Mouse (Mus musculus) large intestine, adult 2 months (tissue): ENCODE results near the gene Gpc1. TPM values are rescaled to one million over a fixed set of nuclear protein-coding genes. Genes with fewer than 3 reads are reported as not detected.
A peak's percentile ranks its signal among the peaks of the same experiment; 100 is the strongest.

Experiments
- DNase-seq: peaks from one replicate; pipeline ENCODE4 v3.0.0-alpha.2; 2012; ENCODE audit warnings: low read depth, low spot score
- WGBS: fragments of 180-500 bp; shearing (Covaris S2); methylation state at CpG from one replicate; pipeline ENCODE4 v1.1.7; 2018; 5-methylcytosine and 5-hydroxymethylcytosine counted together
- polyA plus RNA-seq: library from polyadenylated mRNA; depleted of rRNA; stranded (reverse); fragments of >200 nt; gene quantifications from 2 replicates; pipeline ENCODE4 v1.2.3, GENCODE M21; 2012

The Gpc1 gene
- polyA plus RNA-seq, 1 experiment: 7.5 TPM

DNA sequence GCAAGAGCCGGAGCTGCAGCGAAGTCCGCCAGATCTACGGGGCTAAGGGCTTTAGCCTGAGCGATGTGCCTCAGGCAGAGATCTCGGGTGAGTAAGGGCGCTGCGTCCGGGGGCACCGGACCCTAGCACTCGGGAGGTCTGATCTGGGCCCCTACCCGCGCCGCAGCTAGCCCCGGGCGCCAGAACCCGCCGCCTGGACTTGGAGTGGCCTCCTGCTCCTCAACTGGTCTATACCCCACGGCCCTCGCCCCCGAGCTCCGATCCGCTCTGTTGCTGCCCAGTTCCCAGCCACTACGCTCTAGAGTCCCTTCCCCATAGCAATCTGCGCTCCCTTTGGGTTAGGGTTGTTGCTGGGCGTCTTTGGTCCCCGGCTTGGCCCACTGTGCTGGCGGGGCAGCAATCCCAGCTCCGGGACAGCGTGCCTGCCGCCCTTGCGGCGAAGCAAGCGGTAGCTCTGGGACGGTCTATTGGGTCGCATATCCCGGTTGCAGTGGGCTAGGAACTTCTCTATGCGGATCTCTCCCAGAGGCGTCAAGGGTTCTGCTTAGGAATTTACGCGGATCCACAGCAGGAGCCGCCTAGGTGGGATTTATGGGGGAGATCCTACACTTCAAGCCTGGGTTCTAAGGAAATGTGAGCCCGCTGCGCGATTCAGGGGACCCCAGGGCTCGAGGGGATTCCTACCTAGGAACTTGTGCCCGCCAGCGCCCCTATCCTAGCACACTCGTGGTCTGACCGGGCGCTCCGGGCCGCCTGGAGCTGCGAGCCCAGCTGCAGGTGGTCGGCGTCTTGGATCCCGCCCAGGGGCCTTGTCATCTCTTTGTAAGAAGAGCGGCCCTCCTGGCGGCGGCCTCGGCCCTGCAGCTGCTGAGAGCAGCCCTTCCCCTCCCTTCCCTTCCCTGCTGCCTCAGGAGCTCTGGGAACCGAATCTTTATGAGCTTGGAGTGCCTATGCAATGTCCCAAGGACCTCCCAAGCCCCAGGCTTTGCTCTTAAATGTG lies 866 bp downstream of the Gpc1 start:
- 2% methylated on average over 62 of the region's 62 CpGs for WGBS
- DNase-seq: no peak

- 66% methylated on average over 7 of the region's 7 CpGs for WGBS
- peak; percentile 38 for DNase-seq
These were observed 2.7 kb downstream of the Gpc1 start for GRCm38 (mm10) chr1:92833987-92834706.

DNA sequence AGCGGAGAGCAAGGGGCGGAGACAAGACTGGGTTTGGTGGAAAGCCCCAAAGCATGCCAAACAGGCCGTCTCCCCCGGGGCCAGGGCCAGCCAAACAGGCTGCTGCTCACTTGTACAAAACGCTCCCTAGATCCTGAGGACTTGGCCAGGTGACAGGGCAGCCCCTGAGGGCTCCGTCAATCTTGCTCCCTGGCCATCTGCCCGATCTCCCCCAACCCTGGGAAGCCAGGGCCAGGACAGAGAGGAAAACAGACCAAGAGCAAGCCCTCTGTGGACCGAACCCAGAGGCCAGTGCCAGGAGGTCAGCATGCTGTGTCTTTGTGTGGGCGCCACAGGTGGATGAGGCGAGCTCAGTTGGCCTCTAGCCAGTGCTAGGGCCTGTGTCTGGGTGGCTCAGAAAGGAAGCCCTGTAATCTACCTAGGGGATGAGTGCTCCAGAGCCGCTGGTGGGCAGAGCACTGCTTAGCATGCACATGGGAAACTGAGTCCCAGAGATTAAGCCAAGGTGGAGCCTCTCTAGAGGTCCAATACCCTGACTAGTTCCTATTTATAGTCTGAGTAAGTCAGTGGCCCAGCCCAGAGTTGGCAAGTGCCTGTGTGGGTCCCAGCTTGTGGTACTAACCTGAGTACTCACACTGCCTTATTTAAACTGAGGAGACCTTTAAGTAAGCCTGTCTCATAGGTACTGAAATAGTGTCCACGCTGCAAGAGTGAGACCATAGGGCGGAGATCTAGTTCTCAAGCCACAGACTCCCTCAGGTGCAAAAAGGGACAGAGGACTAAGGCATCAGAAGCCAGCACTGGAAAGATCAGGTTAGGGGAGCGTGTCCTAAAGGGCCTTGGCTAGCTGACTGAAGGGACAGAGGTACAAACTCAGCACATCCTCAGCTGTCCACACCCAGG lies 6.7 kb downstream of the Gpc1 start:
- 70% methylated on average over 14 of the region's 14 CpGs for WGBS
- no peak for DNase-seq

DNA sequence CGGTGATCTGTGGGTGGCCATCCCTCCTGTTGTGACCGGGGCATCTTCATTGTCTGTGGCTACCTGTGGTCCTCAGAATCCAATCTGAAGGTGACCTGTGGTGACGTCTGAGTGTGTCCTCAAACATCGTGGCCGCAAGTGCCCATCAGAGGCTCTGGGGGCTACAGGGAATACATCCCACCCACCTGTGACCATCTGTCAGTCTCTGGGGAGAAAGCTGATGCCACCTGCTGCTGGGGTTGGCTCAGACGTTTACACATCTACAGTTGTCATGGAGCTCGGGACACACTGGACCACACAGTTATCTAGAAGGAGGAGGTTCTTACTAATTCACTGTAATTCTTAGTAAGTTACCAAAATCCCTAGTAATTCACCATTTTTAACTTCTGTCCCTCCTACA lies 7.8 kb downstream of the Gpc1 start:
- WGBS: 79% methylated on average over 7 of the region's 7 CpGs
- DNase-seq: no peak

DNA sequence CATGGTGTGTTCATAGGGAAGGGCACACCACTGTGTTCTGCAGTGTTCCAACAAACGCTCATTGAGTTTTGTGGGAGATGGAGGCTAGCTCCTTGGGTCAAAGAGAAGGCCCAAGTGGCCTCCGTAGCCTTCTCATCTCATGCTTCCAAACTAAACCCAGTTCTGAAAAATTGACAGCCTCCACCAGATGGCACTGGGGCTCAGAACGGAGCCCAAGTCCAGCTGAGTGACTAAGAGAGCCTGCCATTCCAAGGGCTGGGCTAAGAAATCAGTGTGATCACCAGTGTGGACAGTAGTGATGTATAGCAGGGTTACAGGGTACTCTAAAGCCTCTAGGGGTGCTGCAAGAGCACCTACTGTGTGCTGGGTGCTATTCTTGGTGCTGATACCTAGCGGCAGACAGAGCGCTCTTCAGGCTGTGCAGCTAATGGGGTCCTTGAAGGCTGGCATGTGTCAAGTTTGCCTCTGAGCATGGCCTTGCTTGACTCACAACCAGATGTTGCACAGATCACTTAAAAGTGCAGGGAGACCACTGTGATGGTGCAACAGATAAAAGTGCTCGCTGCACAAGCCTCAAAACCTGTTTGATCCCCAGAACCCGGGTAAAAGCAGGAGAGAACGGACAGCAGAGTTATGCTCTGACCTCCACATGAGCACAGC lies 8.9 kb downstream of the Gpc1 start:
- DNase-seq: no peak
- WGBS: 83% methylated on average over 8 of the region's 8 CpGs

- 59% methylated on average over 3 of the region's 3 CpGs for WGBS
- no peak for DNase-seq
These were observed 10.0 kb downstream of the Gpc1 start for GRCm38 (mm10) chr1:92841427-92841826.

- DNase-seq: no peak
- WGBS: 66% methylated on average over 7 of the region's 7 CpGs
These were observed 14.4 kb downstream of the Gpc1 start for GRCm38 (mm10) chr1:92845889-92846288.

GRCm38 (mm10) chr1:92847873-92848839 lies 16.7 kb downstream of the Gpc1 start:
- no peak for DNase-seq
- 37% methylated on average over 41 of the region's 41 CpGs for WGBS

DNA sequence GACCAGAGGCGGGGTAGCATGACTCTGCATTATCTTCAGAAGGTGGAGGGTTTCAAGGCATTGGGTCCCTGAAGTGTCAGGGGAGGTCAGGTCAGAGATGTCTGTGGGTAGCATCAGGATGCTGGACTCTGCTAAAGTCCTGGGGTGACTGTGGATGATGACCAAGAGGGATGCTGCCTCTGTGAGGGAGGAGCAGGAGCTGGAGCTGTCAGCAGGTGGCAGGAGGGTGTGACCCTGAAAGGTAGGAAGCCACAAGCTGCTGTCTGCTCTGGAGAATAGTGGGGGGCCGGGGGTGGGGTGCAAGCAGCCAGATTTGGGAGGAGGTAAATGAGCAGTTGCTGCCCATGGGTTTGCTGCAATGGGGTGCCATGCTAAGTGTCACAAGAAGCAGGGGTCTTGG lies 18.0 kb downstream of the Gpc1 start:
- DNase-seq: peak; percentile 22
- 57% methylated on average over 2 of the region's 2 CpGs for WGBS

GRCm38 (mm10) chr1:92849938-92850574 lies 18.6 kb downstream of the Gpc1 start:
- 25% methylated on average over 13 of the region's 13 CpGs for WGBS
- DNase-seq: no peak

DNA sequence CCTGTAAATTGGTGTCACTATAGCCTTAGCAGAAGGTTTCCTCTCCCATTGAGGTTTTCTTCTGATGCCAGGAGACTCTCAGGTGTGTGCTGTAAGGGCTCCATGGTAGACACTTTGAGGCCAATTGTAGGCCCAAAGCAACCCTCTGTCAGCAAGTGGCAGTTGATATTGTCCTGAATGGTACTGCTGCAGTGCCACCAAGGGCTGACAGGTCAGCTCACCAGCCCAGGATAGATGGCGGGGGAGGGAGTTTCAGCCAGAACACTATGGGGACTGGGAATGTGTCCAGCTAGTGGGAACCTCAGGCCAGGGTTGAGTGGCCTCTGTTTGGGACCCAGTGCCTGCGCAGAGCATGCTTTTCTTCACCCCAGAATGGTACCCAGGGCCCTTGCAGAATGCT lies 21.0 kb downstream of the Gpc1 start:
- 89% methylated on average over 2 of the region's 2 CpGs for whole genome bisulfite sequencing
- DNase-seq: no peak

GRCm38 (mm10) chr1:92861503-92861902 lies 30.1 kb downstream of the Gpc1 start:
- DNase-seq: no peak
- WGBS: 68% methylated on average over 6 of the region's 6 CpGs

DNA sequence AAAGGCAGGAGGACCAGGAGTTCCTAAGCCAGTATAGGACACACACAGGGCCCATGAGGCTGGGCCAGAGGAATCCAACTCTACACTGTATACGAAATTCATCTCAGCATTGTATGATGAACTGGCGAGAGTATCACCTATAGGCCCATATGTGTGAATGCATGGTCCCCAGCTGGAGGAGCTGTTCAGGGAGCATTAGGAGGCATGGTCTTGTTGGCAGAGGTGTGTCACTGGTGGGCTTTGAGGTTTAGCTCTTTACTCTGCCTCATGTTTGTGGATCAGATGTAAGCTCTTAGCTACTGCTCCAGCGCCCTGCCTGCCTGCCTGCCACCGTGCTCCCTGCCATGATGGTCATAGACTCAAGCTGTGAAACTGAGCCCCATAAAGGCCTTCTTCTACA lies 31.8 kb downstream of the Gpc1 start:
- WGBS: 80% methylated on average over 4 of the region's 4 CpGs
- no peak for DNase-seq

DNA sequence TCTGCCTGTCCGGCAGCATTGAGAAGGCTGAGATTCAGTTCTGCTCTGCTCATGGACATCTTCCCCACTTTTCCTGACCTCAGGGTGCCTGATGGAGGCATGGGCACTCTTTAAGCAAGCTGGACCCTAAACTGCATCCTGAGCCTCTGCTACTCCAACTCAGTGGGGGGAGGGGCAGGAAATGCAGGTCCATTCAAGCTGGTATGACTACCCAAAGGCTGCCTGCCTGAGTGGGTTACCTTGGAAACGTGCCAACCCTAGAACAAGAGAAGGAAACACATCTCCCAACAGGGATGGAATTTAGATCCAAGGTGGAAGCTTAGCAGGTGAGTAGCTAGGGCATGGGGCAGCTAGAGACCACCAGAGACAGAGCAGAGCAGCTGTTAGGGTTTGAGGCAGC lies 34.7 kb downstream of the Gpc1 start:
- no peak for DNase-seq
- 54% methylated on average over 2 of the region's 2 CpGs for WGBS

DNA sequence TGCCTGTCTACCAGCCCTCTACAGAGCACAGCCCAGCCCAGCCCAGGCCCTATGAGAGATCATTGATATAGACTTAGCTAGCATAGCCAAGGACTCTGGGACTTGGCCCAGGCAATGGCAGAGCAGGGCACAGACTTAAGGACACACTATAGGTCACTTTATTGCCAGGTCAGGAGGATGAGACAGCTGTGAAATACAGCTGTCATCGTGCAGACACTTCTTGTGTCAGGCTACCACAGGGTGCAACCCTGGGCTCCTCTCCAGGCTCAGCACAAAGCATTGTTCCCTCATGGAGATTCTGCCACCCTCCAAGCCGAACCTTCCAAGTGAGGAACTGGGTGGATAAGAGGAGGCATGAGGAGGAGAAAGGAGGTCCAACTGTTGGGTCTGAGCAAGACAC lies 38.5 kb downstream of the Gpc1 start:
- 74% methylated on average over 2 of the region's 2 CpGs for WGBS
- DNase-seq: no peak

DNA sequence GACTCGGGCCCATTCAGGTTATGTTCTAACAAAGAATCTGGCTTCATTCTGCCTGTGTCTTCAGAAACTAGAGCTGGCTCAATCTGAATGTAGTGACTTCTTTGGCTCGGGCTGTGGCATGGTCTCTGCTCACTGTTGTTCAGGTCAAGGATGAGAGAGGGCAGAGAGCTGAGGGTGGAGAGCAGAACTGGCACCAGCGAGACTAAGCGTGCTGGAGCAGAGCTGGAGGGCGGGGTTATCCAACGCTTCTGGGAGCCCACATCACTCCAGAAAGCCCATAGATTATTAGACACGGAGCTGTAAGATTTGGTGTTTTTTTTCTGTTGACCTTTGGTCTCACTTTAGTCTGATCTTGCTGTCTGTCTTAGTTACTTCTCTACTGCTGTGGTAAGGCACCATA lies 41.2 kb downstream of the Gpc1 start:
- no peak for DNase-seq
- 68% methylated on average over 7 of the region's 7 CpGs for WGBS

DNA sequence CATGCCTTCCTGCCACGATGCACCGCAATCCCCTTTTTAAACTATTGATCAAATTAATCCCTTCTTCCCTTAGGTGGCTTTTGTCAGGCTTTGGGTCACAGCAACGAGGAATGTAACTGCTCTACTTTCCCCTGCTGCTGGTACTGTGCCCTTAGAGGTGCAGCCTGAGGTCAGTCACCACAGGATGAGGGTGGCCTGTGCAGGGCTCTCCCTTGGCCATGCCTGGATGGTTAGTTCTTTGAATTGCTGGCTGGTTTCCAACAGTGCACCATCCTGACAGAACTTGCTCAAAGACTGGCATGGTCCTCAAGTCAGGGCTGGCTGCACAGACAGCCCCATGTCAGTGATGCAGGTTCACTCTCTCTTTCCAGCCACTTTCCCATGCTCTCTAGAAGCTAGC lies 42.6 kb downstream of the Gpc1 start:
- WGBS: 76% methylated on average over 3 of the region's 3 CpGs
- no peak for DNase-seq
